Mouse (Mus musculus): ENCODE measurements around the gene Arhgap42.

The Arhgap42 gene

DNA sequence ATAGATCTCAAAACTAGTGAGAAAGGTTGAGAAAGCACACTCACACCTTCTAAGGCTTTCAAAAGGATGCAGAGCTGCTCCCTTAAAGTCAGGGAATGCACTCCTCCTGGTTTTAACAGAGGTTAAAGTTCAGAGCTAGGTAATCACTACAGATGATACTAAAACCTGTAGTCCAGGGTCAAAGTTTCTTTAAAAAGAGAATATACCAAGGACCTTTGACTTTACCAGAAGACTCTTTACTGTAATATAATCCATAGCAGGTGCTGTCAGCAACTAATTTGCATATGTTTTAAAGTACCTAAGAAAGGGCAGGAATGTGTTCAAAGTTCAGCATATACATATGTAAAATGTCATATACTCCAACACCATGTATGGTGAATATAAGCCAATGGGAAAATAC lies 30.7 kb downstream of the Arhgap42 start:
- DNase-seq, result no peak

DNA sequence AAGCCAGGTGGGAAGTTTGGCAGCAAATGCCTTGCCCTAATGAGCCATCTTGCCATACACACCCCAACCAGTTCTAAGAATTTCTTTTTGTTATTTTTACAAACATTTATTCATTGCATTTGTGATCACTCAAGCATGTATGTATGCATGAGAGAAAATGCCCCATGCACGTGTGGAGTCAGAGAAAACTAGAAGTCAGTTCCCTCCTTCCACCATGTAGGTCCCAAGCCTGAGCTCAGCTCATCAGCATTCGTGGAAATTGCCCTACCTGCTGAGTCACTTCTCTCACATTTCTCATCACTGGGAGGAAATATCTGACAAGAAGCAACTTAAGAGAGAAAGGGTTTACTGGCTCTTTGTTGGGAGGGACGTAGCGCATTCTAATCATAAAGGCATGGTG lies 31.6 kb downstream of the Arhgap42 start:
- DNase-seq, result no peak

DNA sequence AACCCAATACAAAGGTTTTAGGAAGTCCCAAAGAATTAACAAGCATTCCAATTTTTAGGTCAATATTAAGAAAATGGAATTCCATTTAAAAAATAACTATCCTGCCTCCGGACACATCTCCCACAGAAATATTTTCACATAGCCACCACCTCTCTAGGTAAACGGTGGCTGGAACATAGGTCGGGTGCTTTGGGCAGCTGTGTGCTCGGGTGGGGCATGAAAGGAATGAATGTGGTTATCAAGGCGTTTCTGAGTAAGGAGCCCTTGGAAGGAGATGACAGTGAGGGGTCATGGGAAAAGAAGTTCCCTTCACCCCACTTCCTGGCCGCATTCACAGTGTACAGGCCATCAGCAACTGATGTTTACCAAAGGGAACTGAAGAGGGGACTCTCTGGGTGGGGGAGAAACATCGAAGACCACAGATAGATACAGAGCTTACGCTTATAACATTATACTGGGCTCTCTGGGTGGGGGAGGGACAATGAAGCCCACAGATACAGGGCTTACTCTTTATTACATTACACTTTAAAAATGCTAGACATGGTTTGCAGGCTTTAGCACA lies 38.0 kb downstream of the Arhgap42 start:
- DNase-seq, result peak in 1 of 2 experiments; percentile 5

DNA sequence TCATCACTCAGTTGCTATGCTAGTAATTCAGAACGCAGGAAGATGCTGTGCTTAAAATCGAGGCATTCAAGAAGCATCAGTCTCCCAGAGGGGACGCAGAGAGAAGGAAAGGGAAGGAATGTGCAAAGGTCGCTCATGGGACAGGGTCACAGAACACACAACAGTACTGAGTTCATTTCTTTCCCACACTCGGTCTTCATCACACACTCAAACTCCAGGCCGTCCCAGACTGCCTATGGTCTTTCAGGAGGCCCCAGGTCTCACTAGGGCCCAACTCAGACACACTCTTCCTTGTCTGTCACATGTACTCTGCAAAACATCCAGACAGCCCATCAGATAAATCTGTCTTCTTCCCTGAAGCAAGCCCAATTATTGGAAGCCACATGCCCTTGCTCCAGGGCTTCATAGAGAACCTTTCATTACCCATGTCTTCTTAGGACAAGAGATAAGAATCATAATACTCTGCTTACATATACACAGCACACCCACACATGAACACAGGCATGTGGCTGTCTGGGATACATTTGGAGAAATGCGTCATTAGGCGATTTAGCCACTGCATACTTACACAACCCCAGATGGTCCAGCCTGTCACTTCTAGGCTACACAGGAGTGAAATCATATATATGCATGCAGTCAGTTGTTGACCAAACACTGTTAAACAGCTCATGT lies 39.6 kb downstream of the Arhgap42 start:
- no peak for DNase-seq

DNA sequence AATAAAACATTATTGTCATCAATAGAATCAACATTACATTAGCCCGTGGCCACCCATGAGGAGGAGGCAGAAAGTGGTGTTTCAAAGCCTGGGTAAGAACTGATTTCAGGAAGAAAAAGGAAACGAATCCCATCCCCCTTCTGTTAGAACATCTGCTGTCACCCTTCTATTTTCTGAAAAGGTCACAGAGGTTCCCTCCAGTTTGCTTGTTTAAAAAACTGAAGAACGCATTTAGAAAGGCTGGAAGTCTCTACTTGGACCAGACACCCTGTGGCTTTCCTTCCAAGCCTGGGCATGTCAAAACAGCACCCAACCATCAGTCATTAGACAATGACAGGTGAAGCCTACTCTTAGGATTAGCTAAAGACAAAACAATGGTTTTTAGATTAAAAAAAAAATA lies 40.3 kb downstream of the Arhgap42 start:
- no peak for DNase-seq

DNA sequence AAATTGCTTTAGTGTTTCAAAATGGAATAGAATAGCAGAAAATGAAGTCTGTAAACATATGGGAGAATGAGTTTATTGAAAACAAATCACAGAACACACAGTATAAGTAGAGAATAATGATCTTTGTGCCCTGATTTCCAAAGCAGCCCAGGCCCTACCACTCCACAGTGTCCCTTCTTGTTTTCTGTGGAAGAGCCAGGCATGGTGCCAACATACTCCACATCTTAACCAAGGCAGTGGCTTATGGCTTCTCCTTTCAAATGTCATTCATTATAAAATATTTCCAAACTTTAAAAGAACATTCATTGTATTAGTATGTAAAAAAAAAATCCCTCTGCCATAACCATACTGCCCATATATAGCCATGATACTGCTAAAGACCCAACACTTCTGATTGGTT lies 42.9 kb downstream of the Arhgap42 start:
- no peak for DNase-seq

DNA sequence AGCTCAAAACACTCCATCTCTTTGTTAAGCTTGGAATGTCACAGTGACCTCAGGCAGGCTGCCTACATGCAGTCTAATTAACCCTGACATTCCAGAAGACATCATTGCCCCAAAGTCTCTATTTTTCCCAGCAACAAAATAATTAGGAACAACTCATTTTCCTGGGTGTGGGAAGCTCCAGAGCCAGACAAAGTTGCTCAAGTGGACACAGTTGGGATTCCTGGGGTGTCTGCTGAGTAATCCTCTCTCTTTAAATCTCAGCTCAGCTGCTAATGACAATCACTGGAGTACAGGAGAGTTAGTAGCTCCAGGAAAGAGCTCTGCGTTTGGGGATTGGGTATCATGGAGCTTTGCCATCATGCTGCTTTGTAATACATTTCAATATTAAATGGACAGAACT lies 44.4 kb downstream of the Arhgap42 start:
- DNase-seq, result no peak

DNA sequence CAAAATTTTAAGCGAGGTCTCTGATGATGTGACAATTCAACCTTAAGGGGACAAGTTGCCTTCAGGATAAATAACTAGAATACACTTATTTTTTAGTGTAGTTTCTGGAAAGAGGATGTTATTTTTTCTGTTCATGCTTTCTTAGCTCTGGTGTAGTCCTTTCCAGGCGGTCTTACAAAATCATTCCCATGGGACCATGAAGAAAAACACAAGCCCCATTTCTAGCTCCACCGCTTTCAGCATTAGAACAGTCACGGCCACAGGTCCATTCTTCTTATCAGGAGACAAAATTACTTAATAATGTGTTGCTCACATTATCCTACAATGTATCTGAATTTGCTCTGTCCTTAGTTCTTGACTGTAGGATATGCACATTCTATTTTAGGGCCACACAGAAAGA lies 46.2 kb downstream of the Arhgap42 start:
- no peak for DNase-seq

DNA sequence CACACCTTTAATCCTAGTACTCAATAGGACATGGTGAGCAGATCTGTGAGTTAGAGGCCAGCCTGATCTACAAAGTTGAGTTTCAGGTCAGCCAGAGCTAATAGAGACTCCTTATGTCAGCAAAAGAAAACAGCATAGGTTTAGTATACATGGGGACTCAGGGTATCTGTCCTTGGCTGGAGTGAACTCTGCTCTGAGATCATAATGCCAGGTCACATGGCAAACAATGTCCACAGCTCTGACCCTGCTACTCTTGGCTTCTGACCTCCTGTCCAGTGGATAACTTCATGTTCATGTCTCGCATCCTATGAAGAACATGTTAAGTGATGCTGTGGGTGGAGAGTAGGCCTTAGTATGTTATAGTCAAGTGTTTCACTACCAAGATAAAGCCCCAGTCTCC lies 48.1 kb downstream of the Arhgap42 start:
- DNase-seq, result no peak

DNA sequence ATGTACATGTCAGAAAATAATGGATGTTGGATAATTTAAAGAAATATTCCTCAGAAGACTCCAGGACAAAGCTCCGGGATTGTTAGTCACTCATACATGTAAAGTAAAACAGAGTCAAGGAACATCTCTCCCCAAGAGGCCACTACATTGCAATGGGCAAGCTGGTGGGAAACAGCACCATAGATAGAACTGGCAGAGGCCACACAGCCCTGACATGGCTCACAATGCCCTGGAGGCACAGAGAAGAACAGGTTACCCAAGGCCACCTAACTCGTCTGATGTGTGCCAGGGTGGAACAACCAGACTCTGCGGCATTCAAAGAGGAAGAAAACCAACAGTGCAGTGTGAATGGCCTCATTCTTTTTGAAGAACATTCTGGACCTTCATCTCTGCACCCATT lies 50.7 kb downstream of the Arhgap42 start:
- no peak for DNase-seq

DNA sequence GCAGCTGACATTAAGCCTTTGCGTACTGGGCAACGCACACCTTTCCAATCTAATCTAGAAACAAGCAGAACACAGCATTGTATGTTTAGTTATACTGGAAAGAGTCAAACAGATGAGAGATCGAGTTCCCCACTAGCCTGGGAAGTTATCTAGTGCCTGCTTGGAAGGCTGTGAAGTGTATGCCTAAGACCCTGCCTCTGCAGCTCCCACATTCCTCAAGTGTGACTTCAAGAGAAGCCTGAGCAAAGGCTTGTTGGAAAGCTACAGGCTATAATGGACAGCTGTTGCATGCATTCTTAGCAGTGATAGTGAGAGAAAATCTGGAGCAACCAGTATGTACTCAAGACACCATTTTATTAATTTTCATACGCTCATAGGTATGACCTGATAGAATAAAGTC lies 61.2 kb downstream of the Arhgap42 start:
- no peak for DNase-seq

DNA sequence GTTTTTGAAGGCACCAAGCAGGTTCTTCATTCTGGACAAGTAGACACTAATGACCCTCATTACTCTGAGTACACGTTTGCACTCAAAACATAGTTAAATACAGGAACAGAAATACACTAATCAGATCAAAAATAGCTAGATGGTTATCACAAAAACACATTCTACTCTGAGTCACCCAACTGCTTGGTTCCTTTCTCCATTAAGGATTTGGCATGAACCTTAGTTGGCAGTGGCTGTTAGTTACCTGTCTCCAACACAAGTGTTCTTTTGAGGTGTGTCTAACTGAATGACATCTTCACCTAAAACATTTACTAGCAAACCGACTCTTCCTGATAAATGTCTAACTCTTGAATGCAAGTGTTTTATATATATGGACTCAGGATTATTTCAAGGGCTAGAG lies 64.0 kb downstream of the Arhgap42 start:
- no peak for DNase-seq

DNA sequence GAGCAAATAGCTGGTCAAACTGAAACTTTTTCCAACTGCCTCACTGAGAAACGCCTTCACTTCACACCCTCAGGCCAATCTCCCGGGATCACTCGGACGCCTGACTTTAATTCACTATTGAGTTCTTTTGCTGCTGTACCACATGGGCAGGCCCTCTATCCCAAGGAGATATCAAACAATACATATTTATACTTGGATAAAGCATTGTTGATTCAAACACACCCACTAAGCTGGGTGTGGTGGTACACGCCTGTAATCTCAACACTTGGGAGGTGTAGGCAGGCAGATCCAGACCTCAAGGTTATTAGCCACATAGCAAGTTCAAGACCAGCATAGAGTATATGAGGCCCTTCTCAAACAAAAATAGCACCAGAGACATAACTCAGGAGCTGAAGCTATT lies 64.7 kb downstream of the Arhgap42 start:
- DNase-seq, result no peak

DNA sequence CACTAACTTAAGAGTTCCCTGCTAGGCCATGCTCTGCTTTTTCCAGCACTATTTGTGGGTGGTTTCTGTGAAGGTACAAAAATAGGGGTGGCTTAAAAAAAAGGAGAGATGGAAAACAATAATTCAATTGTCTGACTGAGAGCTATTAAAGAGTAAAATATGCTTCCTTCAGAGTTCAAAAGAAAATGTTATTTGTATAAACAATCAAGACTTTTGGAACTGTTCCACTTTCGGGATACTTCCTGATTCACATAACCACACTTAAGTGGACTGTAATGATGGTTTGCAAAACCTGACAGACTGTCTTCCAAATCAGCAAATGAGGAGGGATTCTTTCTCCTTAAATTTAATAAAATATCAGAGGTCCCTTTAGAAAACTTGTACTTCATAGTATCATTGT lies 65.8 kb downstream of the Arhgap42 start:
- DNase-seq, result no peak

DNA sequence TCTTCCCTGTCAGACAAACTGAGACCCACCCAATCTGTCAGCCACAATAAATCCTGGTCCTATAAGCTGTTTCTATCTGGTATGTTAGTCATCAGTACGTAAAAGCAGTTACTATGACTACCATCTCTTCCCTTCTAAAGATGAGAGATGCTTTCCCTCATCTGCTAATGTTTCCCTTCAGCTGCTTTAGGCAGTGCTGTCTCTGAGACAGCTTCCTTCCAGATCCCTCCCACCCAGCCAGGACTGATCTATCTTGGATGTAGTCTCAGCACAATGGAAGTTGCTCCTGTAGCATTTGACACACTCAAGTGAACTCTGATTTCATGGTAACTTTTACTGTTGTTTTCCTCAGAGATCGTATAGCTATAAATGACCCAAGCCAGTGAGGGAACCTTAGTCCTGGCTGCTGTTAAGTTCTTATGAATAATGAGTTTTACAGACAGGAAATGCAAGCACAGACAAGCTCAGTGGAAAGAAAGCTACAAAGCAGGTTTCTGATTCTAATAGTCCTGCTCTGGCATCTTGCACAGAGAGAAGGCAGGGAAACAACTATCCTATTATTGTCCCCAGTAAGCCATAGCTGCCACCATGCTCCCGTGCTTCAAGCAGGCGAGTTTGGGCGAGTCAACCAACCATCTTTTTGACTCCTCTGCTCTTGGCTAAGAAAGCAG lies 67.6 kb downstream of the Arhgap42 start:
- no peak for DNase-seq

DNA sequence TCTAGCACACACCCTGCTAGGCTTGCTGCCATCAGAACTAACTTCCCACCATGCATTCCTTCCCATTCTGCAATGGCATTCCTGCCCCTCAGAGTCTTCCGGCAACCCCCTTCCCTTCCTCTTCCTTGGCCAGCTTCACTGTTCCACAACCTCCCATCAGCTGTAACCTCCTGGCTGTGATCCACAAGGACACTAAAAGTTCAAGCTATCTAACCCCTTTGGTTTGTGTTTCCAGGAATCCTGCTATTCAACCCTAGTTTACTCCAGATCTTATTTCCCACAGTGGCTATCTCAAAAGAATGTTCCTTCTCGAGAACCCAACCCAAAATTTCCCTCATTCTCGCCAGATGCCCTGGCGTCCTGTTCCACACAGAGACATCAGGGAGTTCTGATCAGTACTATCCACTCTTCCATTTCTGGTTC lies 73.2 kb downstream of the Arhgap42 start:
- DNase-seq, result peak; percentile 23 to 64

DNA sequence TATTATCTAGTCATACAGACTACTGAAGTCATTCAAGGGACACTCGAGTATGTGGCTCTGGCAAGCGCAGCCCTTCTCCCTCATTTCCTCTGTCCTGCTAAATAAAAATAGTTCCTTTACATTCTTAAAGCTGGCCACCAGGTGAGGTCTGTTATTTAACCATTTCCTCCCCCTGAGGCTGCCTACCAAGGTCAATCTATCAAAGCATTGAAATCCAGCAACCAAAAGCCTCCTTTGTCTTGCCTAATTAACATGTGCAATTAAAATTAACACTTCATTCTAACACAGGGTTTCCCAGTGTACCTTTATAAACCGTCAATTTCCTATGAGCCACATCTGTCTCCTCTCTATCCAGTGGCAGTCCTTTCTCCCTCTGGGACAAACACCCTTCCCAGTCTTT lies 78.2 kb downstream of the Arhgap42 start:
- no peak for DNase-seq

DNA sequence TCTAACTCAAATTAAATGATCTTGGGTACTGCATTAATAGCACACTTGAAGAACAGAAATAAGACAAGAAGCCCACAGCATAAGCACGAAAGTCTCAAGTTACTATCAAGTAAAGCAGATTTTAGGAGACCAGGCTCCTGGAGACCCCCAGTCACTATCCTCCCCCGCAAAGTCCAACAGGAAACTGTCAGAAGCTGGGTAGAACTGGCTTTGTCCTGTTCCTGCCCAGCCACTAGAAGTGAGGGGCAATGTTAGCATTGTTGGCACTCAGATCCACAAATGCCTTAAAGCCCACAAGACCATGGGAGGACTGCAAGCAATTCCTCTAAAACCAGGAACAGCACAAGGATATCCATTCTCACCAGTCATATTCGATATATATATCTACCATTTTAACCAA lies 80.7 kb downstream of the Arhgap42 start:
- DNase-seq, result no peak

DNA sequence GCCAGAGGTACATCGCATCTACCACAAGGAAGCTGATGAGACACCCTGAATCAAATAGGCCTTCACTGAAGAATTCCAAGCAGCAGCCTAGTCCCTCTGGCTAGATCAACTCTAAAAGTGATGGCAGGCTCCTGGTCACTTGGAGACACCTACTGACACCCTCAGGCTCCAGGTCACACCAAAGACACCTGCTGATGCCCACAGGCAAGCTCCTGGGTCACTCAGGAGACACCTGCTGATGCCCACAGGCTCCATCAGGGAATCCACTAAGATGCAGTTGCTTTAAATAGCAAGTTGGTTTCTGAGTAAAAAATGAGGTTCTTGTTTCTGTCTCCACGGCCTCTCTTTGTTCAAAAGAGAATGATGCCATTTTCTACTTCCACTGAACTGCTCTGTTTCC lies 81.5 kb downstream of the Arhgap42 start:
- no peak for DNase-seq

DNA sequence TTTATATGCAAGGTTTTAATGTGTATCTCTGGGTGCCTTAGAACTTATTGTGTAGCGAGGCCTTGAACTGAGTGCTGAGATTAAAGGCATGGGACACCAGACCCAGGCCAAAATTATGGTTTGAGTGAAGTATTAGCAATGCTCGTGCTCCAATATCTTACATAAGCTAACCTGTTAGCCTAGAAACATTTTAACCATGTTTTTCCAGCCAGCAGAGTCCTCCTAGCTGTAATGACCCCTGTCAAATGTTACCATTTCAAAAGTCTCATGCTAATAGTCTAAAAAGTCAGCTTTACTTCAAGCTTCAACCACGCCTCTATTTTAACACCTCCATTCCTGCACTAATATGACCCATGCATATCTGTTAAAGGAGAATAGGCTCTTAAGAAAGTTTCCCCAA lies 84.3 kb downstream of the Arhgap42 start:
- DNase-seq, result no peak

DNA sequence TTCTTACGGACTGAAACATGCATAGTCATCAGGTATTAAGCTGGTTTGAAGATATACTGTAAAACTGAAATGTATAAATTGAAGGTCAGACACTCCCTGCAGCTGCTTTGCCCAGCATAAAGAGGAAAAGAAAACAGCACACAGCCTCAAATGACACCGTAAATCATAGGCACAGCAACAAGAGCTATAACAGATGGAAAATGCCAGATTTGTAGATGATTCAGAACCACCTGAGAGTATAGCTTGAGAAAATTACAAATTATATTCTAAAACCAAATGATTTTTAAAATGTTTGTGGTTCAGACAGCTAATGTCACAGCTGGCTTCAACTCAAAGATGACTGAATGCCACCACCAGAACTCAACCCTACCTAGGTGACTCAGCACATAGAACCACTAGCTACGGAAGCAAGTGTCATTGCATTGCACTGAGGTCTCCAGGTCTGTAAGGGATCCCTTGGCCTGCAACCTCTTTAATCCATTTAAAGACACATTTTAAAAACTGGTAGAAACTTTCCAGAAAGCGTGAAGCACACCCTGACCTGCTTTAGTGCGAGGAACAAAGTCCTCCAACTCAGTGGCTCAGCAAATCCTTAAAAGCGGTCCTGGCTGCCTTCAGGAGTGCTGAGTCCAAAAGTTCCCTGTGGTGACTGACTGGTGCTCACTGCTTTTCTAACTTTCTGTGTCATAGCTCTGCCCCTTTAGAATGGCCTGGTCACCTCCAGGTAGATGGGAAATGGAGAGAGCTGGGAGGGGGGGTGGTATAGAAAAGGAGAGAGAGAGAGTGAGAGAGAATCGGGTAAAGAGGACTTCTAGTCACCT lies 94.4 kb downstream of the Arhgap42 start:
- DNase-seq, result no peak

DNA sequence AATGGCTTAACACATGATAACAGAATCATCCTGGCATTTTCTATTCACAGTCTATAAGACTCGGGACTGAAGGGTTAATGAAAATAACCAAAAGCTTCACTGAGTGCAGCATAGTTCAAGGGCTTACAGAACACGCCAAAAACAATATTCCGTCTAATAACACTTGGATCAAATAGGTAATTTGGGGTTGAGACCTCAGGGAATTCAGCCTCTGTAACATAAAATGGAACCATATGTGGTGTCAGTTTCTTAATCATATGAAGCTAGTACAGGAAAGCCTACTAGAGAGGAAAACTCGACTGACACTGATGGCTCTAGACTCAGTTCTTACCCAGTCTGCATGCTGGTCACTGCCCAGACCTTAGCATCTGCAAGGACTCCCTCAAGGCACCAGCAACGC lies 95.8 kb downstream of the Arhgap42 start:
- DNase-seq, result no peak

DNA sequence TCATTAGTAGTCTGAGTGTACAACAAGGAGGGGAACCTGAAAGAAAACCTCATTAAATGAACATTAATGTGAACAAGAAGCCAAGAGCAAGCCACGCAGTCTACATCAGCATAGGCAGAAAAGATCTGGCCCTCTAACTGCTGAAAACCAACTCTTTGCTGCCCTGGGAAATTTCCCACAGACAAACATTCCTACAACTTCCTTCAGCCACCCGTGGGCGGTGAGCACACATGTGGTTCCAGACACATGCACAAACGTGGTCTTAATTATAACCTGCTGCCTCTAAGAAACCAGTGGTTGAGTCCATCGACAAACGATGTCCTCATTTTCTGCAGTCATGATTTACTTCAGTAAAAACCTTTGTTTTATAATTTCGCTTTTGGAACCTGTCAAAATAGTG lies 96.3 kb downstream of the Arhgap42 start:
- DNase-seq, result no peak

DNA sequence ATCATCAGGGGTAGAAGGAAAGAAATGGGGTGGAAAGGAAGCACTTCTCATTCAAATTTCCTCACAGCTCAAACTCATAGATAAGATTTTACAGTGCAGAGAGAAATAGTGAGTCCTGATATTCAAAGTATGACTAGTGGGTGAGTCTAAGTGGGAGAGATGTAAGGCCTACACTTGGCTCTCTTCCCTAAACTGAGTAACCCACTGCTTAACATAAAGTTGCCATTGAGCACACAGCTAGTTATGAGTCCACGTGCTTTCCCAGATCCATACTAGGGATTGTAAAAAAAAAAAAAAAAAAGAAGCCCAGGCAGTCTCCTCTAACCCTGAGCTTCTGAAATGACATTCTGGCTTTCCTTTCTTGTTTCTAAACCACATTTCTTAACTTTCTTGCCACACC lies 96.8 kb downstream of the Arhgap42 start:
- DNase-seq, result no peak
